Mouse (Mus musculus): ENCODE measurements around the gene Traf1. TPM values are rescaled to one million over a fixed set of nuclear protein-coding genes. Genes with fewer than 3 reads are reported as not detected.

Traf1 gene
- 0.21 TPM for polyA plus RNA-seq (2014; fragmentation: Illumina TruSeq; extraction: RNeasy Lipid Tissue Mini Kit (QIAGEN cat#74804); ENCODE audit: low read depth, low replicate concordance)

GRCm38 (mm10) chr2:34961481-34962036 is at the start of gene Traf1:
TSS of gene Traf1 (minus strand) at chr2:34961772.

DNA sequence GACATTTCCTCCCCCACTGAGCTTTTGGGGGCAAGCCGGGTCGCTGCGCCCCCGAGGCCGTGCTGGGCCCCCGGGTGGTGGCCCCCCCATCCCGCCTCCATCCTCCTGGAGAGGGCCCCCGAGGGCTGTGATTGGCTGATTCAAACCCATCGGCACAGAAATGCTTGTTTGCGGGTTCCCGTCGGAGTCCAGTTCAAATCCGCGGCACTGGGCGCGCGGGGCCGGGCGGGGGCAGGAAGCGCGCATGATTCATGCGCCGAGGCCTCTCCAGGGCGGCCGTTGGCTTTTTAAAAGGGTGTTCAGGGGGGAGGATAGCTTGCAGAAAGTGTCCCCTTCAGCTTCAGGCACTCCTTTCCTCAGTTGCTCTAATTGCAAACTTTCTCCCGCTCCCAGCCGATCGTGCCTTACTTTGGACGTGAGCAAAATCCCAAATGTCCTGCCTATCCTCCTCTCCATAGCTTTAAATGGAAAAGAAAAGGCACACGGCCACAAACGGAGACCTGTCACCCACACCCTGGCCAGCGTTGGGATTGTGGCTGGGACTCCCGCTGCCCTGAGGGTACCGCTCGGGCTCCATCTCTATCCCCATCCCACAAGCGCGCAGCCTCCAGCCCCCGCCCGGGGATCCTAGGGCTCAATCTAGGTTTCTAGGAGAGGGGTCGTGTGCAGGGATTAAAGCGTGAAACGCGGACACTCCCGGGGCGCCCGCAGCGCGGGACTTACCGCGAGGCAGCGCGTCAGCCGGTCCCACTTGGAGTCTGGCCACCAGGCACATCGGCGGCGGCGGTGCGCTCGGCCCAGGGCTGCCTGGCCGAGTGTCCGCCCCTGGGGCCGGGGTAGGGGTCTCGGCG is 48.1 kb downstream of the Traf1 start, which contains the start of gene Phf19:
Gene Phf19 (minus strand): TSS at position 809 of the 851 bp plus-strand sequence.

Other genes with a start within 250 kb of the Traf1 start
- 18.0 TPM for gene Gapvd1, start 206.5 kb downstream of the Traf1 start, polyA plus RNA-seq (2014; fragmentation: Illumina TruSeq; extraction: RNeasy Lipid Tissue Mini Kit (QIAGEN cat#74804); ENCODE audit: low read depth, low replicate concordance)
- gene Hspa5, start 189.8 kb downstream of the Traf1 start, polyA plus RNA-seq (2014; fragmentation: Illumina TruSeq; extraction: RNeasy Lipid Tissue Mini Kit (QIAGEN cat#74804); ENCODE audit: low read depth, low replicate concordance): 1,172 TPM
- gene Rabepk, start 161.9 kb downstream of the Traf1 start, polyA plus RNA-seq (2014; fragmentation: Illumina TruSeq; extraction: RNeasy Lipid Tissue Mini Kit (QIAGEN cat#74804); ENCODE audit: low read depth, low replicate concordance): 3.3 TPM
- gene Fbxw2, start 135.5 kb downstream of the Traf1 start, polyA plus RNA-seq (2014; fragmentation: Illumina TruSeq; extraction: RNeasy Lipid Tissue Mini Kit (QIAGEN cat#74804); ENCODE audit: low read depth, low replicate concordance): 53.2 TPM
- gene Gm34653, start 128.8 kb downstream of the Traf1 start, polyA plus RNA-seq (2014; fragmentation: Illumina TruSeq; extraction: RNeasy Lipid Tissue Mini Kit (QIAGEN cat#74804); ENCODE audit: low read depth, low replicate concordance): not detected
- gene Cutal, start 87.4 kb downstream of the Traf1 start, polyA plus RNA-seq (2014; fragmentation: Illumina TruSeq; extraction: RNeasy Lipid Tissue Mini Kit (QIAGEN cat#74804); ENCODE audit: low read depth, low replicate concordance): 62.6 TPM
- 31.5 TPM for gene Psmd5, start 86.8 kb downstream of the Traf1 start, polyA plus RNA-seq (2014; fragmentation: Illumina TruSeq; extraction: RNeasy Lipid Tissue Mini Kit (QIAGEN cat#74804); ENCODE audit: low read depth, low replicate concordance)
- not detected for gene Phf19, start 47.7 kb downstream of the Traf1 start, polyA plus RNA-seq (2014; fragmentation: Illumina TruSeq; extraction: RNeasy Lipid Tissue Mini Kit (QIAGEN cat#74804); ENCODE audit: low read depth, low replicate concordance)
- 926 TPM for gene Hc, start 99.7 kb upstream of the Traf1 start, polyA plus RNA-seq (2014; fragmentation: Illumina TruSeq; extraction: RNeasy Lipid Tissue Mini Kit (QIAGEN cat#74804); ENCODE audit: low read depth, low replicate concordance)
- 1,105 TPM for gene AI182371, start 139.8 kb upstream of the Traf1 start, polyA plus RNA-seq (2014; fragmentation: Illumina TruSeq; extraction: RNeasy Lipid Tissue Mini Kit (QIAGEN cat#74804); ENCODE audit: low read depth, low replicate concordance)
- 22.3 TPM for gene Cntrl, start 147.7 kb upstream of the Traf1 start, polyA plus RNA-seq (2014; fragmentation: Illumina TruSeq; extraction: RNeasy Lipid Tissue Mini Kit (QIAGEN cat#74804); ENCODE audit: low read depth, low replicate concordance)
- gene Rab14, start 239.3 kb upstream of the Traf1 start, polyA plus RNA-seq (2014; fragmentation: Illumina TruSeq; extraction: RNeasy Lipid Tissue Mini Kit (QIAGEN cat#74804); ENCODE audit: low read depth, low replicate concordance): 254 TPM